Mouse (Mus musculus): Measurements from ENCODE around the gene Hist1h2af.
"Not testable (repeated sequence)": the region's sequence is repeated elsewhere in the genome, so short reads cannot be mapped to it uniquely, and the experiment has no call there.

Hist1h2af gene

GRCm38 (mm10) chr13:23530901-23531875 is 2.5 kb upstream of the Hist1h2af start, which contains the start of gene Hist1h4h:
Hist1h4h (plus strand) TSS chr13:23531050.
- in situ Hi-C loops (cut with MseI, MboI) = no loop called here

GRCm38 (mm10) chr13:23532262-23533075 is 1.2 kb upstream of the Hist1h2af start:
- in situ Hi-C loops (cut with MseI, MboI) = no loop called here

GRCm38 (mm10) chr13:23534368-23535131 is 844 bp downstream of the Hist1h2af start:
- in situ Hi-C loops (cut with MseI, MboI) = no loop called here

GRCm38 (mm10) chr13:23535137-23536075 is 1.7 kb downstream of the Hist1h2af start, which contains the start of gene Hist1h3g:
Hist1h3g (plus strand) TSS chr13:23535422.
- in situ Hi-C loops (cut with MseI, MboI) = not testable (repeated sequence)

- in situ Hi-C loops (cut with MseI, MboI) = no loop called here
Observed at GRCm38 (mm10) chr13:23536076-23536822, 2.5 kb downstream of the Hist1h2af start.

GRCm38 (mm10) chr13:23537006-23537710 is 3.5 kb downstream of the Hist1h2af start:
- in situ Hi-C loops (cut with MseI, MboI) = no loop called here

GRCm38 (mm10) chr13:23538249-23538648 is 4.5 kb downstream of the Hist1h2af start:
- in situ Hi-C loops (cut with MseI, MboI) = no loop called here

- in situ Hi-C loops (cut with MseI, MboI) = not testable (repeated sequence)
Observed at GRCm38 (mm10) chr13:23539821-23540220, 6.1 kb downstream of the Hist1h2af start.

- in situ Hi-C loops (cut with MseI, MboI) = no loop called here
Observed at GRCm38 (mm10) chr13:23541497-23541896, 7.8 kb downstream of the Hist1h2af start.

- in situ Hi-C loops (cut with MseI, MboI) = not testable (repeated sequence)
Observed at GRCm38 (mm10) chr13:23542225-23542980, 8.7 kb downstream of the Hist1h2af start.

GRCm38 (mm10) chr13:23542999-23543607 is 9.4 kb downstream of the Hist1h2af start, which contains the start of gene Hist1h2bh:
Hist1h2bh (minus strand) TSS chr13:23543392.
- in situ Hi-C loops (cut with MseI, MboI) = not testable (repeated sequence)

GRCm38 (mm10) chr13:23543965-23544786 is 10.5 kb downstream of the Hist1h2af start, which contains the start of gene Hist1h3f:
Hist1h3f (plus strand) TSS chr13:23544052.
- in situ Hi-C loops (cut with MseI, MboI) = no loop called here

GRCm38 (mm10) chr13:23544787-23545120 is 11.0 kb downstream of the Hist1h2af start:
- in situ Hi-C loops (cut with MseI, MboI) = not testable (repeated sequence)

GRCm38 (mm10) chr13:23546694-23547093 is 13.0 kb downstream of the Hist1h2af start:
- in situ Hi-C loops (cut with MseI, MboI) = no loop called here

- in situ Hi-C loops (cut with MseI, MboI) = no loop called here
Observed at GRCm38 (mm10) chr13:23550761-23551145, 17.0 kb downstream of the Hist1h2af start.

- in situ Hi-C loops (cut with MseI, MboI) = not testable (repeated sequence)
Observed at GRCm38 (mm10) chr13:23551146-23551834, 17.6 kb downstream of the Hist1h2af start, which contains the start of gene Hist1h4f. Hist1h4f (minus strand) TSS chr13:23551648.
